Mouse (Mus musculus) embryo, embryonic 11.5 days (tissue): ENCODE results near the gene Dcdc2c.

ENCODE experiments used
- DNase-seq: peaks from one replicate; pipeline ENCODE4 v3.0.0-alpha.2; 2012; ENCODE audit warnings: low read depth, low spot score

The Dcdc2c gene

DNA sequence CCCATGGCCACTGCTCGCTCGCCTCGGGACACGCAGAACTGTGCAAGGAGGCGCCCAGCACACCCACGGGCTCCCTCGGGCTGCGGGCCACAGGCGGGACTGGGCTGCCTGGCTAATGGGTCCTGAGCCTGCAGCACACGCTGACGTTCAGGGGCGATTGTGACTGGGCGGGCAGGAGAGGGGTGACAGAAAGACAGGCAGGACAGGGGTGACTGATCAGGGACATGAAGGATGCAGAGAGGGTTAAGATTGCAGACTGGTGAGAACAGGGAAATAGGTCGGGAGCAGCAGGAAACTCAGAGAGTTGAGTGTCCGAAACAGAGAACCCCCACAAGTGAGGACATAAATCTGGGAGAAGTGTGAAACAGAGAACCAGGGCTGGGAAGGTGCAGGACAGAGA is at the start of gene Dcdc2c:
Gene Dcdc2c (minus strand): TSS at position 101 of the 400 bp plus-strand sequence.
- no peak for DNase-seq

DNA sequence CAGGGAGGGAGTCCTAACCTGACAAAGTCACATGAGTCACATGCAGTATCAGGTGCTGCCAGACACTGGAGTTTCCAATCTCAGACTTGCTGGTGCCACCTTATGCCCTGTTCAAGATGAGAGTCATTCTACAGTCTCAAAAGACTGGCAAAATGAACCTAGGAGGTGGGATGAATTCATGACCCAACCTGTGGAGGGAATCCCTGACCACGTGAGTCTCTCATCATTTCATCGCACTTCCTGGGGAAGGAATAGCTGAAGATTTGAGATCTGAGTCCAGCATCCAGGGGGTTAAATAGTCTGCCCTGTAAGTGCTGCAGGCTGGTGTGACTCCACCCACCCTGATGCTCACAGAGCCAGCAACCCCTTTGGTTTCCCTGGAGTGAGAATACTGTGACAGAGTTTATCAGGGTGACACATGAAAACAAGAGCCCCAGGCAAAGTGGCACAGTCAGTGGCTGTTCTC is 46.4 kb upstream of the Dcdc2c start:
- DNase-seq, result no peak

- DNase-seq, result no peak
These were observed 45.9 kb upstream of the Dcdc2c start for GRCm38 (mm10) chr12:28598110-28598509.

DNA sequence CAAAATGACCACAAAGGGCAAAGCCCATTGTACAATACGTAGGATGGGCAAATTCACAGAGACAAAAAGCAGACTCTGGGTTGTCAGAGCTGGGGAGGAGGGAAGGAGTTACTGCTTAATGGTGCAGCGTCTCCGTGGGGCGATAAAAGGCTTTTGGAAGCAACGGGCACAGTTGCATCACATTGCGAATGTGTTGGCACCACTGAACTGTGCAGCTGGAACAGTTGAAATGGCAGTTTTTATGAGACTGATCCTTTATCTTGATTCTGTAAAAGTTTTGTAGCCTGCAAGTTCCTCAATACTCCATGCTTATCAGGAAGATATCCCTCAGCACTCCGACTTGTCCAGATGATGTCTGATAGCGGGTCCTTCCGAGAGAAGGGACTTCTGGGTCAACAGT is 45.5 kb upstream of the Dcdc2c start:
- no peak for DNase-seq

DNA sequence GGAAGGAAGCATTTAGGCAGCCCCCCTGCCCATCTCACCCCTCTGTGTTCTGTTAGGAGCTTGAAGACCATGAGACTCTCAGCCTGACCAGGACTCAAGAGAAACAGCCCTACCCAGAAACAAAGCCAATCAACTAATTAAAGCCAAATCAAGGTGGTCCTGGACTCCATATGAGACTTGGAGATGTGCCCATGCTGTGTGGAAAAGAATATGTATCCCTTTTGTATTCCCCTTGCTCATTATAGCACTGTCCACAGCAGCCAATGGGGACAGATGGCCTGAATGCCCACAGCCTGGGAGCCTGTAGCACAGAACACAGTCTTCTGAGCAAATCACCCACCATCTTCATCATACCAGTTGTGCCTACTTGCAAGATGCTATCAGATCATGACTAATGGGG is 44.7 kb upstream of the Dcdc2c start:
- no peak for DNase-seq

DNA sequence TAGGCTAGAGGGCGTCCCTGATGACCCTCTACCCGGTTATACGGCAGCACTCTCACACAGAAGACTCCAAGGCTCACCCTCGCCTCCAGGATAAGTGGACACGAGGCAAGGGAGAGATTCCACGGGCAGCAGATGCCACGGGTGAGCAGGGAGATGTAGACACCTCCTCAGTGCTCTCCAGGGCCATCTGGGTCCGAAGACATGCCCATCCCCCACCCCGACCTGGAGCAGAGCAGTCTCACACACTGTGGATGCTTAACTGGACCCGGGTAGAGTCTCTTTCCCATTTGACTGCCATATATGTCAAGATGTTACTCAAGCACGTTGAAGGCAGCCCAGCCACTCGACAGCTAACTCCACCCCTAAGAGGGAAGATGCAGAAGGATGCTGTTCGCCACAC is 38.2 kb upstream of the Dcdc2c start:
- no peak for DNase-seq

DNA sequence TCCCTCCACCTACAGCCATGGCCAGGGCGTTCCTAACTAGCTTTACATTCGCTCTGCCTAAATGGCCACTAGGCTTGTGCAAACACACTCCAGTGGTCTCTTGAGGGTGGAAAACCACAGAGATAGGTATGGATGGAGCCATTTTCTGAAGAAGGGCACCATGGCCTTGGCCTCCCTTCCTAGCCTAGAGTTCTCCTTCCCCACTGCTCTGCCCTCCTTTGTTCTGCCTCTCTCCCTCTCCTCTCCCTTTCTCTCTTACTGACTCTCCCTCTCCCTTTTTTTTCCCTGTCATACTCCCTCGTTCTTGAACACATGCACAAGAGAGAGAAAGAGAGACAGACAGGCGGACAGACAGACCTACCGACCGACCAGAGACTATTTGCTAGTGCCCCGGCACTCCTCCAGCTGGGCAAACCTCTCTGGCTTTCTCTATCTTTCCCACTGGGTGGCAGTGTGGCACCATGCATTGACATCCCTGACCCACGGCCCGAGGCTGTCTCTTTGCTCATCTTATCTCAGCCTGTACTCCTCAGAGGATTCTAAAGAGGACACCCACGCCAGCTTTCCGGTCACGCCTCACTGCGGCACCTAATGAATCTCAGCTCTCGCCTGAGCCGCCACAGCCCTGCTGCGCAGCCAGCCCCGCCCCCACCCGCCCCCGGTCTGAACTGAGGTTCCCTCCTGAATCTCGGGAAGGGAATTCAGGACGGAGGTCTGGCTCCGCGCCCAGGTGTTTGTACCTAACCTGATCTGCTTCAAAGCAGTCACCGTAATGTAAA is 37.1 kb upstream of the Dcdc2c start:
- DNase-seq, result peak; percentile 61

GRCm38 (mm10) chr12:28587949-28588348 is 35.8 kb upstream of the Dcdc2c start:
- no peak for DNase-seq

DNA sequence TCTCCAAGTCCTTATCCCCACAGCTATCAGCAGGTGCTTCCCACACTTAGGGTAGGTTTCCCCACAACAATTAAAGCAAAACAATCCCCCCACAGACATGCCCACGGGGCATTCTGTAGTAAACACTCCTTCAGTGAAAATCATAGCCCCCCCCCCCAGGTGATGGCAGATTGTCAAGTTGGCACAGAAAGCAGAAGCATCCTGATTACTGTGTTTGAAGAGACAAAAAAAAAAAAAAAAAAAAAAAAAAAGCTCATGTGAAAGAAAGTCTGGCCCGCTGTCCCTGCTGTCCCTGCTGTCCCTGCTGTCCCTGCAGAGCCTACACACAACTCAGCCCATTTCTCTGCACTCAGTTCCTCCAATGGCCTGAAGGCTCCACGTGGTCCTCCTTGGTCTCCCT is 31.8 kb upstream of the Dcdc2c start:
- DNase-seq, result no peak

DNA sequence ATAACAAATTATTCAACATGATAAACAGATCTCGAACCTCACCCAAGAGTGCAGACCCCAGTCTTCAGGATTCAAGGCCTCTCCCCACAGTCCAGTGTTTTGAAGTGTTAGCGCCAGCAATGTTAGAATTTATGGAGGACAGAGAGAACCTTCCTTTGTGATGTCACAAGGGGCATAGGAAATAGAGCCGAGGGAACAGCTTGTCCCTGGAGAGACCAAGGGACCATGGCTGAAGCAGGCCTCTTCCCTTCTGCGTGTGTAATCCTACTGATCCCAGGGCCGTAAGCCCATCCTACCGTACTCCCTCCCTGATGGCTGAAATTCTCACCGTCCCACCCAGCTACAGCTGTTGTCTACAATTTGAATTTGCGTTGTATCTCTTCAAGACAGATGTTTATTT is 30.2 kb upstream of the Dcdc2c start, which contains the start of gene Allc:
Gene Allc (minus strand): TSS at position 101 of the 400 bp plus-strand sequence.
- DNase-seq, result no peak

- DNase-seq, result no peak
These were observed 26.9 kb upstream of the Dcdc2c start for GRCm38 (mm10) chr12:28579132-28579531.

DNA sequence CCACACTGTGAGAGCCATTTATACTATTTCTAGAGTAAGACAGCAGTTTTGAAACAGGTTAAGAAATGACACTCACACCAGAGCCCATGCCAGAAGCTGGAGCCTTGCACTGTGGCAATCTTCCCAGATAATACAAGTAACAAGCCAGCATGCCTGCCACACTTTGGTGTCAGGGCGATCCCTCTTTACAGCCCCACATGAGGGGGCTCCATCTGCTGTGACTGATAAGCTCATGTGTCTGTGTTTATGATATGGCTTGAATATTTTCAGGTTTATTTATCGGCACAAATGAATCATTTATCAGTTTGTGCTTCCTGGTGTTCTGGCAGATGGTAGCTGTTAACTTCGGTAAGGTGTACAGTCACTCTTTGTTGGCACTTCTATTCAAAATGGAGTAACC is 25.9 kb upstream of the Dcdc2c start:
- DNase-seq, result no peak

GRCm38 (mm10) chr12:28575366-28576070 is 23.3 kb upstream of the Dcdc2c start:
- no peak for DNase-seq

- no peak for DNase-seq
These were observed 20.0 kb upstream of the Dcdc2c start for GRCm38 (mm10) chr12:28572241-28572640.

GRCm38 (mm10) chr12:28551775-28552174 is 424 bp downstream of the Dcdc2c start:
- DNase-seq, result no peak

DNA sequence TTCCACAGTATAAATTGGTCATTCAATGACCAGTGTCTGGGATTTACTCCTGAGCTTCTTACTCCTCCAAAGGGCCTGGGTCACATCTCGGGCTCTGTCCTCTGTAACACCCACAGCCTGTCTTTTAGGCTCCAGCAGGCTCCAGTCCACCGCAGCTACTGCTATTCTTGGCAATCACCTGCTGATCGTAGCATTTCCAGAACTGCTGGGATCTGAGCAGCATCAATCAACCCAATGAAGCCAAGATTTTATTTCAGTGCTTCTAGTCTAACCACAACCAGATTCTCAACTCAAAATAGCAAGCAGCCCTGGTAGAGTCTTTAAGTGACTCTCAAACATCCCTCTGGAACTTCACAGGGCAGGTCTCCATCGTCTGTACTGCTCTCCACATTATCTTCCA is 3.3 kb downstream of the Dcdc2c start:
- no peak for DNase-seq

DNA sequence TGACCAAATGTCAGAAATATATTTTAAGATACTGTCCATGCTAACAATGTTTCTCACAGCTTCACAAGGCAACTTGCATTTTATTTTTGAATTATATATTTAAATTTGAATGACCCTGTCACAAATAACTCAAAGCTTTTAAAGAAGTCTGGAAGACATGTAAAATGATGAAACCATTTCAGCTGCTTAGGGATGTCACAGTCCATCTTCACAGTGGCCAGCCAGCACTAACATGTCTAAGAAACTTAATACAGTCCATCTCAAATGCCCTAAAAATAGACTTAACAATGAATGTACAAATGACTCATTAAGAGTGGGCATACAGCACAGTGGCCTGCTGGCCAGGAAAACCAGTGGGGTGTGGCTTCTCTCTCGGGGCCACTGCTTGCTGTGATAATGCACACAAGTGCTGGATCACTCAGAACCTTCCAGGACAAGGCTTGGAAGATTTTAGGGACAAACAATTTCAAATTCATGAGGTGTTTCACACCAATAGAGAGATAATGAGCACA is 37.9 kb downstream of the Dcdc2c start:
- DNase-seq, result no peak

DNA sequence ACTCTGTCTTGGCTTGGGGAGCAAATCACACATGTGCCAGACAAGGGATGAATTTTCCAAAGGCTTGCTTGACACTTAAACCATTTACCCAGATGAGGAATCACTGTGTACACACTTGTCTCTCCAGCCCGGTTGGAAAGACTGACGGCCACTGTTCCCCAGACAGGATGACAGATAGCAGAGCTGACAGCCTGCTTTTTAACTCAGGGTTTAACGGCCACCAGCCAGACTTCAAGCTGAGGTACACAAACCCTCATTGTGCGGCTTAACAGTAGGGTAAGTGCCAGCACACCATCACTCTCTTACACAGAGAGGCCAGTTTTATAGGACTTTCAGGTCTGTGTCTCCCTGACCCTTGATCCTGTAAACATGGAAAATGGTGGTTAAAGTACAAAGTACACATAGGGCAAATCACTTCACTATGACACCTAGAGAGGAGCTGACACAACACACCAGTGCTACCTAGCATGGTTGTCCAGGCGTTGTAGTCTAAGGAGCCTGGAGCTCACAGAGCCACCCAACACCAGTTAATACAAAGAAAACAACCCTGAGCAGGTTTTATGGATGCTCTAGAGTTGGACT is 42.4 kb downstream of the Dcdc2c start:
- DNase-seq, result no peak

- DNase-seq, result no peak
These were observed 57.9 kb downstream of the Dcdc2c start for GRCm38 (mm10) chr12:28494289-28494688.

GRCm38 (mm10) chr12:28482483-28483160 is 69.6 kb downstream of the Dcdc2c start:
- DNase-seq, result no peak

- no peak for DNase-seq
These were observed 91.2 kb downstream of the Dcdc2c start for GRCm38 (mm10) chr12:28460951-28461431.

- DNase-seq, result no peak
These were observed 91.7 kb downstream of the Dcdc2c start for GRCm38 (mm10) chr12:28460523-28460922.
